Mouse (Mus musculus): ENCODE data around the gene Cobl. TPM values are rescaled to one million over a fixed set of nuclear protein-coding genes. Genes with fewer than 3 reads are reported as not detected.
A peak's percentile ranks its signal among the peaks of the same experiment; 100 is the strongest.

The Cobl gene
- total and polyA plus RNA-seq, 3 experiments = 13.2 to 18.0 (median 14.7) TPM

DNA sequence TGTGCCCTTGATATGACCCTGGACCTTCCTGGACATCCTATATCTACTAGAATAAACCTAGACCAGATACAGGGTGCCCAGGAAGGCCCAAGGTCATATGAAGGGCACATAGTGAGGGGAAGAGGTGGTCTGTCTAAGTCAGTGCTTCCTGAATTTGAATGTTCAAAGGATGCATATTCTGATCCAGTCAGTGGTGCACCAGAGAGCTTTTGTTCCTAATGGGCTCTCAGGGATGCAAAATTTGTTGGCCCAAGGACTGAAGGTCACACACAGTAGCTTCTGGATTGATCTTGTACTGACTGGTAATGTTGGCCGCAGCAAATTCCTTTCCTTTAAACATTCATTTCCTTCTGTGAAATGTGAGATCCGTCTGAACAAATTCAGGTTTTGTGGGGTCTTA, 2.5 kb upstream of the Cobl start:
- intact Hi-C loops (cut with DNase I) = no loop called here
- DNase-seq = no peak
- Histone ChIP-seq H3K27ac (no peak overlapping the region), H3K4me1 (ENCODE audit: control insufficient read depth, insufficient read depth, low read length) (no peaks in the 10 kb centered on the region), H3K9ac (ENCODE audit: low read depth, low read length) (no peak overlapping the region), H3K4me3 (no peak overlapping the region), H3K79me2 (replicated peaks; ENCODE audit: control insufficient read depth, insufficient read depth, low read length) (no peaks in the 10 kb centered on the region), H3K27me3 (ENCODE audit: control insufficient read depth, insufficient read depth, low read length) (no peaks in the 10 kb centered on the region), H3K36me3 (ENCODE audit: control insufficient read depth, insufficient read depth, low read length) (no peaks in the 10 kb centered on the region)
- 90% methylated on average over 2 of the region's 2 CpGs for WGBS
- no peak for TF ChIP-seq POLR2A (IDR thresholded peaks at IDR 0.05; ENCODE audit: insufficient read depth, low read depth, low read length)
- TF ChIP-seq CTCF (IDR thresholded peaks at IDR 0.05) = no peak
- TF ChIP-seq EP300 (IDR thresholded peaks at IDR 0.05; ENCODE audit: insufficient read depth, low read depth, low read length) = no peak

GRCm38 (mm10) chr11:12466606-12467005, 1.8 kb upstream of the Cobl start:
- intact Hi-C loops (cut with DNase I) = no loop called here

DNA sequence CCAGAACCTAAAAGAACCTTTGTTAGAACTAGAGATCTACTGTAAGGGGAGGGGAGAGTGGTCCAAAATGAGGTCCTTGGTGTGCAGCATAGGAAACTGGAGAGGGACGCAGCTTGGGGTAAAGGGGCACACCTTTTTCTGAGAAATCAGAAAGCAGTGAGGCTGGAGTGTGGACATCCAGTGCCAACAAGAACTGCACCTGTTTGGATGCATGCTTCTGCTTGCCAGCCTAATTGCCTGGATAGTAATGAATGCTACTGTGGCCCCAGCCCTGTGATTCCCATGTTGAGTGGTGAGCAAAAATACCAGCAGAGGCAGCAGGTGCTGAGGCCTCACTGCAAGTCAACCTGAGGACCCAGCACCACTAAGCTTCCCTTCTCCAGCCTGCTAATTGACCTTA, 469 bp upstream of the Cobl start:
- no peak for DNase-seq

More at GRCm38 (mm10) chr11:12466606-12467005, 1.8 kb upstream of the Cobl start:
- H3K4me1 ChIP-seq (ENCODE audit: control insufficient read depth, insufficient read depth, low read length) = no peaks in the 10 kb centered on the region
- no peak overlapping the region for H3K27ac ChIP-seq
- H3K27me3 ChIP-seq (ENCODE audit: control insufficient read depth, insufficient read depth, low read length) = no peaks in the 10 kb centered on the region
- H3K36me3 ChIP-seq (ENCODE audit: control insufficient read depth, insufficient read depth, low read length) = no peaks in the 10 kb centered on the region
- no peaks in the 10 kb centered on the region for H3K79me2 ChIP-seq (replicated peaks; ENCODE audit: control insufficient read depth, insufficient read depth, low read length)
- 62% methylated on average over 1 of the region's 1 CpGs for WGBS
- TF ChIP-seq POLR2A (IDR thresholded peaks at IDR 0.05; ENCODE audit: insufficient read depth, low read depth, low read length) (no peak), EP300 (IDR thresholded peaks at IDR 0.05; ENCODE audit: insufficient read depth, low read depth, low read length) (no peak), CTCF (IDR thresholded peaks at IDR 0.05) (no peak)
- H3K9ac ChIP-seq (ENCODE audit: low read depth, low read length) = no peak overlapping the region
- H3K4me3 ChIP-seq = no peak overlapping the region
- no peak for DNase-seq

GRCm38 (mm10) chr11:12463615-12464170, 1.1 kb downstream of the Cobl start:
- 76% methylated on average over 13 of the region's 13 CpGs for WGBS
- no peak for DNase-seq
- Histone ChIP-seq H3K9ac (ENCODE audit: low read depth, low read length) (no peak overlapping the region), H3K4me1 (ENCODE audit: control insufficient read depth, insufficient read depth, low read length) (no peaks in the 10 kb centered on the region), H3K27me3 (ENCODE audit: control insufficient read depth, insufficient read depth, low read length) (no peaks in the 10 kb centered on the region), H3K79me2 (replicated peaks; ENCODE audit: control insufficient read depth, insufficient read depth, low read length) (no peaks in the 10 kb centered on the region), H3K36me3 (ENCODE audit: control insufficient read depth, insufficient read depth, low read length) (no peaks in the 10 kb centered on the region), H3K4me3 (peak overlapping the region; percentile 54), H3K27ac (no peak overlapping the region)
- intact Hi-C loops (cut with DNase I) = no loop called here
- TF ChIP-seq CTCF (IDR thresholded peaks at IDR 0.05) = no peak
- no peak for TF ChIP-seq EP300 (IDR thresholded peaks at IDR 0.05; ENCODE audit: insufficient read depth, low read depth, low read length)
- no peak for TF ChIP-seq POLR2A (IDR thresholded peaks at IDR 0.05; ENCODE audit: insufficient read depth, low read depth, low read length)

More for the DNA sequence above, 469 bp upstream of the Cobl start:
- TF ChIP-seq POLR2A (IDR thresholded peaks at IDR 0.05; ENCODE audit: insufficient read depth, low read depth, low read length) (no peak), EP300 (IDR thresholded peaks at IDR 0.05; ENCODE audit: insufficient read depth, low read depth, low read length) (no peak), CTCF (IDR thresholded peaks at IDR 0.05) (no peak)
- 63% methylated on average over 1 of the region's 1 CpGs for WGBS
- no peaks in the 10 kb centered on the region for H3K79me2 ChIP-seq (replicated peaks; ENCODE audit: control insufficient read depth, insufficient read depth, low read length)
- H3K27ac ChIP-seq = no peak overlapping the region
- H3K4me1 ChIP-seq (ENCODE audit: control insufficient read depth, insufficient read depth, low read length) = no peaks in the 10 kb centered on the region
- no peaks in the 10 kb centered on the region for H3K27me3 ChIP-seq (ENCODE audit: control insufficient read depth, insufficient read depth, low read length)
- no peak overlapping the region for H3K9ac ChIP-seq (ENCODE audit: low read depth, low read length)
- no peaks in the 10 kb centered on the region for H3K36me3 ChIP-seq (ENCODE audit: control insufficient read depth, insufficient read depth, low read length)
- intact Hi-C loops (cut with DNase I) = no loop called here
- H3K4me3 ChIP-seq = peak overlapping the region; percentile 32; the same call in 1 of the 2 replicates

DNA sequence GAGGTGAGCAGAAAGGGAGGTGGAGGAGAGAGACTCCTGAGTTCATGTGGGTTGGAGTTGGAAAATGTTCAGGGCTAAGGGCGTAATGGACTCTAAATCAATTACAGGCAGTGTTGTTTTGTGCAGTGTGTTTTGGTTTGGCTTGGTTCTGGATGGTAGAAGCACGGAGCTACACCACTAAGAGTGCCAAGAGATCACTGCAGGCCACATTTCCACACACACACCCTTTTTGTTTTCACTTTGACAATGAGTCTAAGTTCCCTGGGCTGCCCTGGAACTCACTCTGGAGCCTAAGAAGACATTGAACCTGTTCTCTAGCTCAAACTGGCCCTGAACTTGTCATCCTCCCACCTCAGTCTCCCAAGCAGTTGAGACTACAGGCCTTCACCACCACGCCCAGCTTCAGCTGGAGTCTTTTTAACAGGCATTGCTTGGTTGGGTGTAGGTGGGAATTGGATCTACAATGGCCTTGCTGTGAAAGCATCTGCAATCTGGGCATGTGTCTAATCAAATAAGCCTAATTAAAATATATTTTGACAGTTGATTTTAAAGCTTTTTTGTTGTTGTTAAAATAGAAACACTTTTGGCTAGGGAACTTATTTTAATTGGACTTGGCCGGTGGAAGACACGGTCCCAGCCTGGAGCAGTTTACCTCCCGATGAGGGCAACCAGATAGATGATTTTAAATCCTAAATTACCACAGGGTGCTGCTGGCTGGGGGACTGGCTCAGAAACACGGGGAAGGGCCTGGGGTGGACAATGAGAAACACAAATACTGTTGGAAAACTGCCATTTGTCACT, 4.8 kb downstream of the Cobl start:
- Histone ChIP-seq H3K4me1 (ENCODE audit: control insufficient read depth, insufficient read depth, low read length) (peaks cover 1% of the 10 kb centered on the region; the same call in 1 of the 2 replicates), H3K79me2 (replicated peaks; ENCODE audit: control insufficient read depth, insufficient read depth, low read length) (no peaks in the 10 kb centered on the region), H3K27me3 (ENCODE audit: control insufficient read depth, insufficient read depth, low read length) (no peaks in the 10 kb centered on the region), H3K27ac (no peak overlapping the region), H3K36me3 (ENCODE audit: control insufficient read depth, insufficient read depth, low read length) (no peaks in the 10 kb centered on the region), H3K4me3 (no peak overlapping the region), H3K9ac (ENCODE audit: low read depth, low read length) (no peak overlapping the region)
- intact Hi-C loops (cut with DNase I) = no loop called here
- TF ChIP-seq EP300 (IDR thresholded peaks at IDR 0.05; ENCODE audit: insufficient read depth, low read depth, low read length) = no peak
- no peak for TF ChIP-seq POLR2A (IDR thresholded peaks at IDR 0.05; ENCODE audit: insufficient read depth, low read depth, low read length)
- WGBS = 68% methylated on average over 7 of the region's 7 CpGs
- no peak for DNase-seq

DNA sequence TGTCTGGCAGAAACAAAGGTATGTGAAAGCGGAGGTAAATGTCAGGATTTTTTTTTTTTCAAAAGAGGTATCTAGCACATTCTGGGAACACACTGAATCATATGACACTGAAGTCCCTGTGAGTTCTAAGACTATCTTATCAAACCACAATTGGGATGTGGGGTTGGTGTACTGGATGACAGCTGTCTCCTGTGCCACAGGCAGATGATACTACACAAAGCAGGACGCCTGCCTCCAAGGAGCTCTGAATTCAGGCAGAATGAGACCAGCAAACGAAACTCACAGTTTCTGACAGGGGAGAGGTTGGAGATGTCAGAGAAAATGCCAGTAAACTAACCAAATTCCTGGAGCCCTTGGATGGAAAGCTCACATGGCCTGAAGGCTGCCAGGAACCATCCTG, 5.9 kb downstream of the Cobl start:
- DNase-seq = no peak
- TF ChIP-seq CTCF (IDR thresholded peaks at IDR 0.05) (no peak), POLR2A (IDR thresholded peaks at IDR 0.05; ENCODE audit: insufficient read depth, low read depth, low read length) (no peak), EP300 (IDR thresholded peaks at IDR 0.05; ENCODE audit: insufficient read depth, low read depth, low read length) (no peak)
- no peaks in the 10 kb centered on the region for H3K79me2 ChIP-seq (replicated peaks; ENCODE audit: control insufficient read depth, insufficient read depth, low read length)
- no peaks in the 10 kb centered on the region for H3K36me3 ChIP-seq (ENCODE audit: control insufficient read depth, insufficient read depth, low read length)
- H3K9ac ChIP-seq (ENCODE audit: low read depth, low read length) = no peak overlapping the region
- peaks cover 1% of the 10 kb centered on the region; the same call in 1 of the 2 replicates for H3K4me1 ChIP-seq (ENCODE audit: control insufficient read depth, insufficient read depth, low read length)
- WGBS = 56% methylated on average over 3 of the region's 3 CpGs
- H3K27me3 ChIP-seq (ENCODE audit: control insufficient read depth, insufficient read depth, low read length) = no peaks in the 10 kb centered on the region
- no peak overlapping the region for H3K4me3 ChIP-seq
- intact Hi-C loops (cut with DNase I) = no loop called here
- no peak overlapping the region for H3K27ac ChIP-seq

Measured in heart, adult 2 months (tissue).